Comparison of ENCODE assay signal across 8 mouse cellular contexts in genomic region chr13:55322130-55322825, GRCm38 (mm10). TPM values are rescaled to one million over a fixed set of nuclear protein-coding genes. Genes with fewer than 3 reads are reported as not detected.
DNase-seq lines count a peak whose midpoint lies in the region; ATAC-seq and TF ChIP-seq lines count a peak whose summit lies in the region.

No protein-coding gene starts in this region.

- H3K27me3 ChIP-seq in ES-Bruce4 (ENCODE audit: control insufficient read depth, insufficient read depth, low read length, poor library complexity, severe bottlenecking), result no peaks in the 10 kb centered on the region
- H3K27me3 ChIP-seq in heart, embryonic 13.5 days (replicated peaks), result no peaks in the 10 kb centered on the region
- H3K27me3 ChIP-seq in megakaryocyte, embryonic 14.5 days (replicated peaks), result no peaks in the 10 kb centered on the region
- H3K27me3 ChIP-seq in stomach, embryonic 15.5 days (replicated peaks), result no peaks in the 10 kb centered on the region

- peak overlapping the region; percentile 82 for H3K9ac ChIP-seq in ES-Bruce4 (ENCODE audit: low read depth, poor library complexity, severe bottlenecking)
- H3K9ac ChIP-seq in heart, embryonic 13.5 days, result peak overlapping the region; percentile 98
- H3K9ac ChIP-seq in stomach, embryonic 15.5 days, result peak overlapping the region; percentile 71

- peak; percentile 70 for DNase-seq in 416B (ENCODE audit: low read depth)
- peak; percentile 38 to 53 for DNase-seq in cerebellum, postnatal 36 days
- DNase-seq in kidney, postnatal 14 days, result peak; percentile 81
- DNase-seq in frontal cortex, postnatal 10 days (ENCODE audit: low spot score in 2 of 2), result no peak

- no peaks in the 10 kb centered on the region for H3K4me1 ChIP-seq in ES-Bruce4 (ENCODE audit: control insufficient read depth, insufficient read depth, low read length)
- peaks cover 47% of the 10 kb centered on the region for H3K4me1 ChIP-seq in heart, embryonic 13.5 days
- peaks cover 50% of the 10 kb centered on the region for H3K4me1 ChIP-seq in megakaryocyte, embryonic 14.5 days
- peaks cover 51% of the 10 kb centered on the region for H3K4me1 ChIP-seq in stomach, embryonic 15.5 days

- peaks cover 16% of the 10 kb centered on the region for H3K36me3 ChIP-seq in ES-Bruce4 (ENCODE audit: control insufficient read depth, insufficient read depth, low read length, poor library complexity, severe bottlenecking)
- peaks cover 75% of the 10 kb centered on the region for H3K36me3 ChIP-seq in heart, embryonic 13.5 days
- peaks cover 72% of the 10 kb centered on the region for H3K36me3 ChIP-seq in megakaryocyte, embryonic 14.5 days (replicated peaks; ENCODE audit: low read length)
- peaks cover 32% of the 10 kb centered on the region for H3K36me3 ChIP-seq in stomach, embryonic 15.5 days

- peak; percentile 27 for TF ChIP-seq CTCF in ES-Bruce4 (IDR thresholded peaks at IDR 0.05; ENCODE audit: low read depth, low read length)

- no peaks in the 10 kb centered on the region for H3K9me3 ChIP-seq in ES-Bruce4 (replicated peaks; ENCODE audit: control insufficient read depth, insufficient read depth, low read length, poor library complexity, severe bottlenecking)
- no peaks in the 10 kb centered on the region for H3K9me3 ChIP-seq in heart, embryonic 13.5 days
- no peaks in the 10 kb centered on the region for H3K9me3 ChIP-seq in megakaryocyte, embryonic 14.5 days
- H3K9me3 ChIP-seq in stomach, embryonic 15.5 days, result no peaks in the 10 kb centered on the region

- no peak for ATAC-seq in heart, embryonic 13.5 days (ENCODE audit: extremely low read depth, insufficient number of reproducible peaks, low FRiP score, low TSS enrichment)
- 0 out of 2 replicates have a peak, but pooled peaks have one; percentile 5 for ATAC-seq in stomach, embryonic 15.5 days (ENCODE audit: insufficient read depth, low FRiP score, low read depth)

- peak overlapping the region; percentile 97 for H3K4me2 ChIP-seq in heart, embryonic 13.5 days
- H3K4me2 ChIP-seq in stomach, embryonic 15.5 days, result peak overlapping the region; percentile 70

- peak overlapping the region; percentile 87 for H3K4me3 ChIP-seq in ES-Bruce4 (ENCODE audit: low read depth, low read length)
- peak overlapping the region; percentile 95 for H3K4me3 ChIP-seq in heart, embryonic 13.5 days
- peak overlapping the region; percentile 96 for H3K4me3 ChIP-seq in megakaryocyte, embryonic 14.5 days (replicated peaks)
- peak overlapping the region; percentile 73 for H3K4me3 ChIP-seq in stomach, embryonic 15.5 days (replicated peaks)

- 1% methylated on average over 31 of the region's 31 CpGs for WGBS in heart, embryonic 13.5 days
- under 1% methylated on average over 31 of the region's 31 CpGs for WGBS in stomach, embryonic 15.5 days

- peak overlapping the region; percentile 8; the same call in 1 of the 2 replicates for H3K27ac ChIP-seq in ES-Bruce4 (ENCODE audit: insufficient read depth, low read length)
- peak overlapping the region; percentile 86 for H3K27ac ChIP-seq in heart, embryonic 13.5 days (replicated peaks)
- H3K27ac ChIP-seq in stomach, embryonic 15.5 days, result peak overlapping the region; percentile 87

- no peak for TF ChIP-seq EP300 in ES-Bruce4 (IDR thresholded peaks at IDR 0.05; ENCODE audit: insufficient read depth, low read depth, low read length)

- TF ChIP-seq POLR2A in ES-Bruce4 (IDR thresholded peaks at IDR 0.05; ENCODE audit: insufficient read depth, low read length), result no peak

RNA-seq across cellular contexts. Expression of gene Rab24, which starts 0.5 kb away (rescaled TPM):
- 40.5 and 42.8 TPM in 2 replicates for polyA plus RNA-seq in ES-Bruce4 (2011; ENCODE audit: insufficient read depth, insufficient read length, low read depth, missing spikeins)
- 54.3 and 62.8 TPM in 2 replicates for polyA plus RNA-seq in heart, embryonic 13.5 days (2015; fragmentation: Nextera tagmentation; extraction: Ambion mirVana)
- polyA plus RNA-seq in megakaryocyte, embryonic 14.5 days (2012; ENCODE audit: insufficient read depth, low replicate concordance), result 23.5 and 94.6 TPM in 2 replicates
- polyA plus RNA-seq in stomach, embryonic 15.5 days (2015; fragmentation: Nextera tagmentation; extraction: Ambion mirVana), result 89.8 and 93.2 TPM in 2 replicates

RNA-seq across cellular contexts. Expression of gene Prelid1, which starts 2.0 kb away (rescaled TPM):
- 230 and 234 TPM in 2 replicates for polyA plus RNA-seq in ES-Bruce4 (2011; ENCODE audit: insufficient read depth, insufficient read length, low read depth, missing spikeins)
- polyA plus RNA-seq in heart, embryonic 13.5 days (2015; fragmentation: Nextera tagmentation; extraction: Ambion mirVana), result 355 and 381 TPM in 2 replicates
- polyA plus RNA-seq in megakaryocyte, embryonic 14.5 days (2012; ENCODE audit: insufficient read depth, low replicate concordance), result 484 and 629 TPM in 2 replicates
- 447 and 473 TPM in 2 replicates for polyA plus RNA-seq in stomach, embryonic 15.5 days (2015; fragmentation: Nextera tagmentation; extraction: Ambion mirVana)

RNA-seq across cellular contexts. Expression of gene Mxd3, which starts 7.3 kb away (rescaled TPM):
- 5.1 and 6.5 TPM in 2 replicates for polyA plus RNA-seq in ES-Bruce4 (2011; ENCODE audit: insufficient read depth, insufficient read length, low read depth, missing spikeins)
- polyA plus RNA-seq in heart, embryonic 13.5 days (2015; fragmentation: Nextera tagmentation; extraction: Ambion mirVana), result 21.1 and 22.1 TPM in 2 replicates
- 5.7 TPM in 1 of 2 replicates, not detected in the other for polyA plus RNA-seq in megakaryocyte, embryonic 14.5 days (2012; ENCODE audit: insufficient read depth, low replicate concordance)
- polyA plus RNA-seq in stomach, embryonic 15.5 days (2015; fragmentation: Nextera tagmentation; extraction: Ambion mirVana), result 29.2 and 32.1 TPM in 2 replicates

RNA-seq across cellular contexts. Expression of gene Lman2, which starts 40.3 kb away (rescaled TPM):
- polyA plus RNA-seq in ES-Bruce4 (2011; ENCODE audit: insufficient read depth, insufficient read length, low read depth, missing spikeins), result 38.5 and 45.2 TPM in 2 replicates
- polyA plus RNA-seq in heart, embryonic 13.5 days (2015; fragmentation: Nextera tagmentation; extraction: Ambion mirVana), result 73.5 and 81.7 TPM in 2 replicates
- polyA plus RNA-seq in megakaryocyte, embryonic 14.5 days (2012; ENCODE audit: insufficient read depth, low replicate concordance), result 59.9 and 62.1 TPM in 2 replicates
- polyA plus RNA-seq in stomach, embryonic 15.5 days (2015; fragmentation: Nextera tagmentation; extraction: Ambion mirVana), result 114 and 127 TPM in 2 replicates

RNA-seq across cellular contexts. Expression of gene Rgs14, which starts 47.3 kb away (rescaled TPM):
- 2.8 and 3.6 TPM in 2 replicates for polyA plus RNA-seq in ES-Bruce4 (2011; ENCODE audit: insufficient read depth, insufficient read length, low read depth, missing spikeins)
- polyA plus RNA-seq in heart, embryonic 13.5 days (2015; fragmentation: Nextera tagmentation; extraction: Ambion mirVana), result 0.32 TPM in 2 replicates
- 6.2 and 8.4 TPM in 2 replicates for polyA plus RNA-seq in megakaryocyte, embryonic 14.5 days (2012; ENCODE audit: insufficient read depth, low replicate concordance)
- 1.3 and 1.5 TPM in 2 replicates for polyA plus RNA-seq in stomach, embryonic 15.5 days (2015; fragmentation: Nextera tagmentation; extraction: Ambion mirVana)

Comparison
In these comparisons a context has a peak if more than half of its experiments do, and no peak if none do; other contexts are left out.
1. DNase-seq: peak in 416B (single experiment), cerebellum, postnatal 36 days (2 of 2) and kidney, postnatal 14 days (single experiment); none in frontal cortex, postnatal 10 days (0 of 2).
2. H3K27ac ChIP-seq: peak in every context shown above with its lines; median percentile 87 in stomach, embryonic 15.5 days; 86 in heart, embryonic 13.5 days; 8 in ES-Bruce4.
3. Peak in every context shown above with its lines, with median percentiles within 50 percentile points of each other: H3K4me3 ChIP-seq and H3K9ac ChIP-seq.